Mouse (Mus musculus) G1E (cell line): ENCODE measurements around the gene C8g. TPM values are rescaled to one million over a fixed set of nuclear protein-coding genes. Genes with fewer than 3 reads are reported as not detected.

ENCODE experiments used
- ATAC-seq: 2 replicates; pipeline ENCODE4 v1.8.0; 2016; ENCODE audit warnings: mild to moderate bottlenecking; ENCODE audit not compliant: insufficient number of reproducible peaks, poor library complexity, low FRiP score, severe bottlenecking; ENCODE audit errors: extremely low read depth
- DNase-seq: peaks from one replicate; pipeline ENCODE4 v3.0.0; 2012; ENCODE audit warnings: low spot score
- H3K27me3 ChIP-seq: 2 replicates; pipeline ENCODE4 v1.6.1; 2012; ENCODE audit warnings: mild to moderate bottlenecking, low read length, inconsistent platforms; ENCODE audit not compliant: insufficient read depth
- H3K36me3 ChIP-seq: replicated peaks from 2 replicates; pipeline ENCODE3; 2012; ENCODE audit warnings: mild to moderate bottlenecking, inconsistent platforms
- H3K4me1 ChIP-seq: 2 replicates; pipeline ENCODE4 v1.6.1; 2012; ENCODE audit warnings: low read depth, low read length, inconsistent platforms, mixed read lengths; ENCODE audit not compliant: insufficient read depth
- H3K4me3 ChIP-seq: 2 replicates; pipeline ENCODE4 v1.5.1; 2012; ENCODE audit warnings: low read depth, mild to moderate bottlenecking, inconsistent platforms, low read length, moderate library complexity, mixed read lengths
- H3K9me3 ChIP-seq: replicated peaks from 2 replicates; pipeline ENCODE4 v1.6.1; 2012; ENCODE audit warnings: inconsistent platforms
- CTCF ChIP-seq: IDR thresholded peaks from 2 replicates; pipeline ENCODE4 v1.5.1; 2012; ENCODE audit warnings: low read depth, low read length, inconsistent platforms, mixed read lengths
- GATA1 ChIP-seq: IDR thresholded peaks from 2 replicates; pipeline ENCODE4 v1.6.1; 2012; ENCODE audit warnings: borderline replicate concordance, low read length, inconsistent platforms, mixed read lengths
- GATA2 ChIP-seq: IDR thresholded peaks from 2 replicates; pipeline ENCODE4 v1.6.1; 2012; ENCODE audit warnings: low read depth, low read length, inconsistent platforms, borderline replicate concordance
- POLR2AphosphoS5 ChIP-seq: IDR thresholded peaks from 2 replicates; pipeline ENCODE4 v1.6.1; 2012; ENCODE audit warnings: low read depth, low read length, inconsistent platforms; ENCODE audit not compliant: insufficient replicate concordance
- TAL1 ChIP-seq: conservative IDR thresholded peaks from 2 replicates; pipeline ENCODE4 v1.6.1; 2012; ENCODE audit warnings: low read depth, low read length, inconsistent platforms, mixed read lengths
- polyA plus RNA-seq: library from polyadenylated mRNA; stranded (reverse); fragments of >175 nt; gene quantifications from 2 replicates; pipeline ENCODE4 v1.2.3, GENCODE M21; 2012
- total RNA-seq, 2 experiments: library from RNA; stranded (forward) in 1 of 2; stranded (reverse) in 1 of 2; fragments of 200-1000 nt in 1 of 2; fragments of >200 nt in 1 of 2; fragmentation: Nextera tagmentation in 1 of 2; gene quantifications; 2 replicates each; pipeline ENCODE4 v1.2.3; 2014 to 2017

Gene C8g
- total and polyA plus RNA-seq, 3 experiments, result 0.21 to 3.4 (median 2.2) TPM

DNA sequence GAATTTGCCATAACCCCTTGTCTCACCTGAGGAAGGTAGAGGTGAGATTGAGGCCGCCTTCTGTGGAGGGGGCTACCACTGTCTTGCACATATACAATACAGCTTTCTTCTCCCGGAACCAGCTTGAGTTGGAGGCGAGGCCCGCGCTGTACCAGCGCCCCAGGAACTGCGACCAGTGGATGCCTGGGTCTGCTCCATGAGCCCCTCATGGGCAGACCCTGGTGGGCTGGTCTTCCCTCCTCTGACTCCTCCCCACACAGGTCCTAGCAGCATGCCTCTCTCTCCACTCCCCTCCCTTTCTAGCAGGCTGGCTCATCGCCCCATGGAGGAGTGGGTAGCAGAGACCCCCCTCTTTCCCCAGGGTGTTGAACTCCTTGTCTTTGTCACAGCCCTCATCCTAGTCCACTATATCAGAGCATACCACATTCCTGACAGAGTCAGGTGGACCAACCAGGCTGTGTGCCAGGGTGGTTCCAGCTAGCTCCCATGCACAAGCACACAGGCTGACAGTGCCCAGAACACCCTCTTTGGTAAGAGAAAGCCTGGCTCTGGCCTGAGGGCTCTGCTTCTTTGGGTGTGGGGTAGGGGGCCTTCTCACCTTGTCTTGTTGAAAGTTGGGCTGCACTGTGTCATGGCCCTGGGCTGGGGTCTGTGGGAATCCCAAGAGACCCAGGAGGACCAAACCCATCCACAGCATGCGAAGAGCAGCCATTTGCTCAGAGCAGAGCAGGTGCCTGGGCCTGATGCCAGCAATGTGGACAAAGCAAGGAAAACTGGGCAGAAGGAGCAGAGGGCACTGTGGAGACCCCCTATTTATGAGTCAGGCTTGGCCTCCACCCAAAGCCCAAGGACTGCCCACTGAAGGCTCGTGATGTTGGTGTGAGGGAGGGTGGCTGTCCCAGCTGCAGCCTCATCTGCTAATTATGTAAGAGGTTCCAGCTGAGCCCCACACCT, 32.3 kb downstream of the C8g start:
- peaks cover 15% of the 10 kb centered on the region for H3K4me1 ChIP-seq
- no peak for TF ChIP-seq GATA2
- no peak for TF ChIP-seq POLR2AphosphoS5
- ATAC-seq, result no peak

GRCm38 (mm10) chr2:25467606-25468303, 33.8 kb downstream of the C8g start:
- DNase-seq, result no peak
- H3K9me3 ChIP-seq, result no peaks in the 10 kb centered on the region
- peaks cover 47% of the 10 kb centered on the region for H3K27me3 ChIP-seq
- H3K36me3 ChIP-seq, result no peaks in the 10 kb centered on the region
- H3K4me3 ChIP-seq, result no peak overlapping the region
- ATAC-seq, result no peak
- peaks cover 15% of the 10 kb centered on the region for H3K4me1 ChIP-seq
- TF ChIP-seq GATA1, result no peak
- no peak for TF ChIP-seq GATA2
- no peak for TF ChIP-seq TAL1
- TF ChIP-seq POLR2AphosphoS5, result no peak
- no peak for TF ChIP-seq CTCF

More for the DNA sequence above, 32.3 kb downstream of the C8g start:
- no peaks in the 10 kb centered on the region for H3K36me3 ChIP-seq
- H3K27me3 ChIP-seq, result peaks cover 61% of the 10 kb centered on the region
- H3K4me3 ChIP-seq, result no peak overlapping the region
- H3K9me3 ChIP-seq, result no peaks in the 10 kb centered on the region
- no peak for DNase-seq

DNA sequence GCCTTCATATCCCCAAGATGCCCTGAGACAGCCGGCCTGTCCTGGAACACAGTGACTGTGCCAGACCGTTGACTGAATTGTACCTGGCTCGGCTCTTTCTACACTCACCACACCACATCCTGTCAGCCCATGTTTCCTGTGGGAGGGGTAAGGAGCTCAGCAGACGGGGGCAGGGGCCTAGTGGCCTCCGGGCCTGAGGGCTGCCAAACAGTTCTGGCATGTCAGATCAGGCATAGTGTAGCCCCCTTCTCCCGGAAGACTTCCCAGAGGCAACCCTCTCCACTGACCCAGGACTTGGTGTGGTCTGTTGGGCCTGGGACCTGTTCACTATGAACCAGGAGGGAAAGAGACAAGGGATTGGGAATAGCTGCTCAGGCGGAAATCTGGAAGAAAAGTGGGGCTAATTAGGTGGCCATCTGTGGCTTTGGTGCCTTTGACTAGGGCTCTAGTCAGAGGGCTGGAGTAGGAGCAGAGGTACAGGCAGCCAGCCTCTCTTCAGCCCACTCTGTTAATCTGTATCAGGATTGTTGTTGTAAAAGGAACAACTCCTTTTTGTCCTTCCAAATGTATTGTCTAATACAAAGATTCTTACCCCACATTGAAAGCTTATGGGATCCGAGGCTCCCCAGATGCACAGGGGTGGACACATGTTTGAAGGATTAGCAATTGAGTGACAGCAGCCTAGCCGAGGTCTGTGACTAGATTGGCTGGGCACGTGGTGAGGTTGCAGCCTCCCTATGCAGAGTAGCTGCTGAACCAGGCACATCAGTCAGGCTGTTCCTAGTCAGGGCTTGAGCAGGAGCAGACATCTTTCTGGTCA, 35.5 kb downstream of the C8g start:
- Histone ChIP-seq H3K4me1 (peaks cover 24% of the 10 kb centered on the region), H3K4me3 (no peak overlapping the region; the same call in 1 of the 2 replicates), H3K9me3 (no peaks in the 10 kb centered on the region), H3K27me3 (peaks cover 34% of the 10 kb centered on the region), H3K36me3 (no peaks in the 10 kb centered on the region)
- DNase-seq (peak; percentile 71), ATAC-seq (no peak)
- TF ChIP-seq CTCF (no peak), GATA1 (no peak), GATA2 (no peak), POLR2AphosphoS5 (no peak), TAL1 (no peak)

DNA sequence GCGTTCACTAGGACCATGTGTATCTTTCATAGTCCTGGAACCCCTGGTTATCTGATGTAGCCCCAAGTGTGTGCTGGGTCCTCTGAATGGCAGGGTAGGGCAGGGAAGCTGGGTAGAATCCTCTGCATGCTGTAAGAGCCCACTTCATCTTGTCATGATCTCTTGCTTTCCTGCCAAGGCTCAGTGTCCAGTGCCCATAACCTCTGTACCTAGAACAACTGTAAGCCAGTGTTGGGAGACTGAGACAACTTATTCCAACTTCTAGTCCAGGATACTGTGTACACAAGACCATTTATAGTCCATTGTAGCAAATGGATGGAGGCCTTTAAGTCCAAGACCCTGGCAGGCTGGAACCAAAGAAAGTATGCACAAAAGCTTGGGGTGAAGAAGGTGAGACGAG, 36.3 kb downstream of the C8g start:
- Histone ChIP-seq H3K27me3 (peaks cover 31% of the 10 kb centered on the region), H3K36me3 (no peaks in the 10 kb centered on the region), H3K4me1 (peaks cover 31% of the 10 kb centered on the region), H3K9me3 (no peaks in the 10 kb centered on the region), H3K4me3 (no peak overlapping the region; the same call in 1 of the 2 replicates)
- TF ChIP-seq GATA1 (no peak), GATA2 (no peak), CTCF (no peak), TAL1 (no peak), POLR2AphosphoS5 (no peak)
- ATAC-seq (no peak), DNase-seq (no peak)

DNA sequence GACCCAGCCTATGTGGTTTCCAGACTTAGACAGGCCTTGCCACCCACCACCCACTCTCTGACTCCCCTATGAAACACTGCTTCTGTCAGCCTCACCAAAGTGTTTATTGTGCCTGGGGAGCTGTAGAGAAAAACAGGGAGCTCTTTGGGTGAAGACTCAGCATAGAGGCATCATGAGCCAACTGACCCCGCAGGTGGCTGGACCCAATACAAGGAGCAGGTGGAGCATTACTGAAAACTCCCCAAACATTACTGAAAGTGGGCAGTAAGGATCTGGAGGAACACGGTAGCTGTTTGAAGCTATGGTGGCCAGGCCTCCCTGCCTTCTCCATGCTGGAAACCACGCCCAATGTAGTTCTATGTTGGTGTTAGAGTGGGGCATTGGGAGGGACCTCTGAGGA, 37.9 kb downstream of the C8g start:
- H3K27me3 ChIP-seq, result peaks cover 15% of the 10 kb centered on the region
- no peak for ATAC-seq
- TF ChIP-seq CTCF (no peak), POLR2AphosphoS5 (no peak), GATA2 (no peak), GATA1 (no peak), TAL1 (no peak)
- DNase-seq, result no peak
- no peaks in the 10 kb centered on the region for H3K9me3 ChIP-seq
- peaks cover 14% of the 10 kb centered on the region for H3K36me3 ChIP-seq
- H3K4me1 ChIP-seq, result peaks cover 45% of the 10 kb centered on the region
- no peak overlapping the region for H3K4me3 ChIP-seq

- peaks cover 50% of the 10 kb centered on the region for H3K4me1 ChIP-seq
- peaks cover 29% of the 10 kb centered on the region for H3K36me3 ChIP-seq
- DNase-seq, result no peak
- H3K27me3 ChIP-seq, result peaks cover 9% of the 10 kb centered on the region; the same call in 1 of the 2 replicates
- H3K4me3 ChIP-seq, result peak overlapping the region; percentile 82; the same call in 1 of the 2 replicates
- no peak for ATAC-seq
- TF ChIP-seq GATA1 (no peak), CTCF (no peak), GATA2 (no peak), TAL1 (no peak), POLR2AphosphoS5 (no peak)
- no peaks in the 10 kb centered on the region for H3K9me3 ChIP-seq
These were observed 40.1 kb downstream of the C8g start for GRCm38 (mm10) chr2:25461407-25461806.
